Mouse (Mus musculus) spleen, adult 18-20 months (tissue): ENCODE results near the gene Rpap3.
A peak's percentile ranks its signal among the peaks of the same experiment; 100 is the strongest.
"Not testable (repeated sequence)": the region's sequence is repeated elsewhere in the genome, so short reads cannot be mapped to it uniquely, and the experiment has no call there.

ENCODE experiments used
- DNase-seq, 2 experiments: peaks; one replicate each; pipeline ENCODE4 v3.0.0; 2022; ENCODE audit warnings: mixed read lengths in 2 of 2

Gene Rpap3

DNA sequence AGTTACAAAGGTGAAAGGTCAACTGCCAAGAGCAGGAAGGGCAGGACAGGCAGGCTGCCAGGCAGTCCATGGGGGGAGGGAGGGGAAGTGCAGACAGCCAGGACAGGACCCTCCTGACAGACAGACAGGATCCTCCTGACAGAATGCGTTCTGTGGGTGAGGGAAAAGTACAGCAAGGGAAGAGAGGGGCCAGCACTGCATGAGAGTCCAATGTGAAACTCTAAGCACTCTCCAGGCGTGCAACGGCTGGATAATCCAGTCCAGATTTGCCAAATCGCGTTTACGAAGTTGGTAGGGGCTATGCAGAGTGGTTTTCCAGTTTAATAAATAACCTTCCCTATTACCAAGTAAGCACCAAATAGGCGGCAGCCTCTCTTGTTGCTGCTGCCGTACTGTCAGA, 23.6 kb downstream of the Rpap3 start:
- no peak for DNase-seq

DNA sequence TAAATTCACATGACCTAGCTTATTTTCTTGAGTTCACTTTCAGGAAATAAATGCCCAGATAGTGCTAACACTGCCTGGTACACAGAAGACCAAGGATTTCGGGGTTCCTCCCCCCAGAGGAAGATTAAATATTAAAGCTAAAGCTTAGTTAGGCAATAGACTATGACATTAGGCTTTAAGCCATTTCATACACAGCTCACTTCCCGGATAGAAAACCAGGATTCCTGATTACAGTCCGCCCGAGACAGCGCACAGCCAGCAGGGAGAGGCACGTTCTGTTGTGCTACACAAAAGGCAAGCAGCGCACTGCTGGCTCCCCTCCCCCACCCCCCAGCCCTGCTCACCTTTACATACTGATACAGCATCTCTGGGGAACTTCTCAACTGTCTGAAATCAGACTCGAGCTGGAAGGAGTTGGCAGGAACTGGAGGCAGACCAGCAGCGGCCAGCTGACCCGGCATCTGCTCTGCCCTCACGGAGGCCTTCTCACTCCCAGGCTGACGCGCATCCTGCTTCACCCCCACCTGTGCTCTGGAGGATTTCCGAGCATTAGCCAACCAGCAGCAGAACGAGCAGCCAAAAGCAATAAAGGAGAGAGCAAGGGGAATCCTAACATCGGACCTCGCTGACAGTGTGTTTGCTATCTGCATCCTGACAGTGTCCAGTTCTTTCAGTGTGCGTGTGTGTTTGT, 25.5 kb downstream of the Rpap3 start:
- no peak for DNase-seq

DNA sequence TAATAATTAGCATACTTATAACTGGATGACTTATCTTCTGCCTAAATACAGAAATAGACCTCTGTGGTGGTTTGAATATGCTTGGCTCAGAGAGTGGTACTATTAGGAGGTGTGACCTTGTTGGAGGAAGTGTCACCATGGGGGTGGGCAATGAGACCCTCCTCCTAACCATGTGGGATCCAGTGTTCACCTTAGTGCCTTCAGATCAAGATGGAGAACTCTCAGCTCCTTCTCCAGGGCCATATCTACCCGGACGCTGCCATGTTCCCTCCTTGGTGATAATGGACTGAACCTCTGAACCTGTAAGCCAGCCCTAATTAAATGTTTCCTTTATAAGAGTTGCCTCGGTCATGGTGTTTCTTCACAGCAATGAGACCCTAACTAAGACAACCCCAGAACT, 28.3 kb downstream of the Rpap3 start:
- DNase-seq, result no peak

DNA sequence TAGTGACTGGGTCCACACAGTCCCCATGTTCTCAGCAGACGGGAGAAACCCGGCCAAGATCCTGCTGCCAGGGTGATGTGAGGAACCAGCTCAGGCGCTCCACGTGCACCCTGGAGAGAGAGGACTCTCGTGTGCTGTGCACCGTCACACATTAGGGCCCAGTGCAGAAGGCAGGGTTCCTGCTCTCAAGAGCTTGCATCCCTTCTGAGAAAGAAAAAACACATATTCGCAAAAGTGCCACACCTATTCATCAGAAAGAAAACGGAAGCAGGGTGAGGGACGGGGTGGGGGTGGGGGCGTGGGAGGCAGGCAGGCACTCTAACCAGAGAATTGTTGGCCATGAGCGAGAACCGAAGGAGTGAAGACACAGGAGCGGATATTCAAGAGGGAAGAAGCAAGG, 29.7 kb downstream of the Rpap3 start:
- DNase-seq, result no peak

DNA sequence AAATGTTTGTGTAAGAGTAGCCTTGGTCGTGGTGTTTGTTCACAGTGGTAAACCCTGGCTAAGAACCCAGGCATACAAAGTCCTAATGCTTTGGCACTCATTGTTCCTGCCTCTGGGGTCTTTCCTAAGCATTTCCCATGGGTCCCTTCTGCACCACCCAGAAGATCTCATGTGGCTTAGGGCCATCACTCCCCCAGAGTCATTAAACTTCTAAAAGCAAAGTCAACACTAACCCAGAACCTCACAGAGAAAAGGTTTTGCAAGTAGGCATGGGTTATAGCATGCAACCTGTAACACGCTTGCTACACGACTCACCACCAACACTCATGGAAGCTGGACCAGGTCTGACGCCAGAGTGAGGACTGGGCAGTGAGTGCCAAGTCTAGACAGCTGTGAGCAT, 31.2 kb downstream of the Rpap3 start:
- no peak for DNase-seq

DNA sequence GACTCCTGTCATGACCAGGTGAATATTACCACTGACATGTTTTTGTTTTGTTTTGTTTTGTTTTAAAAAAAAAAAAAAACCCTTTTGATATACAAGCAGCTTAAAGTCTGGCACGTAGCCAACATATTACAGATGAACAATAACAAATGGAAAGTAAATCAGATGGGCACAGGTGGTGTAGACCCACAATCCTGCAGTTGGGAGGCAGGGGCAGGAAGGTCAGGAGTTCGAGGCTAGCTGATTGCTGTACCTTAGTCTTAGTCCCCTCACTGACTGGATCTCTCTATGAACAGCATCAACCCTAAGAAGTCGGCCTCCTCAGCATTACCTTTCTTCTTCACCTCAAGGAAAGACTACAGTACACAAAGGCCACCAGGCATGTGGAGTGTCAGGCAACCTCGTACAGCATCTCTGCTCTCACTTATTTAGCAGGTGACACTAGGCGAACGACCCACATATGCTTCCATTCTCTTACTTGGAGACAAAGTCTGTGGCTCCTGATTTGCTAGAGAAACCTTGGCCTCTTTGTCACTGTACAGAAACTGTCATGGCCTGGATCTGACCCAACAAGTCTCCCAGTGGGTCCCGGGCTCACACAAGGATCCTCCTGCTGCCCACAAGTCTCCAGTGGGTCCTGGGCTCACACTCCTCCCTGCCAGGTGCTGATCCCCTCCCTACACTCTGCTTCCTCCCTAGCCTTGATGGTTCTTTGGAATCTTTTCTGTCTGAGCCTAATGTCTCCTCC, 32.2 kb downstream of the Rpap3 start:
- no peak for DNase-seq

DNA sequence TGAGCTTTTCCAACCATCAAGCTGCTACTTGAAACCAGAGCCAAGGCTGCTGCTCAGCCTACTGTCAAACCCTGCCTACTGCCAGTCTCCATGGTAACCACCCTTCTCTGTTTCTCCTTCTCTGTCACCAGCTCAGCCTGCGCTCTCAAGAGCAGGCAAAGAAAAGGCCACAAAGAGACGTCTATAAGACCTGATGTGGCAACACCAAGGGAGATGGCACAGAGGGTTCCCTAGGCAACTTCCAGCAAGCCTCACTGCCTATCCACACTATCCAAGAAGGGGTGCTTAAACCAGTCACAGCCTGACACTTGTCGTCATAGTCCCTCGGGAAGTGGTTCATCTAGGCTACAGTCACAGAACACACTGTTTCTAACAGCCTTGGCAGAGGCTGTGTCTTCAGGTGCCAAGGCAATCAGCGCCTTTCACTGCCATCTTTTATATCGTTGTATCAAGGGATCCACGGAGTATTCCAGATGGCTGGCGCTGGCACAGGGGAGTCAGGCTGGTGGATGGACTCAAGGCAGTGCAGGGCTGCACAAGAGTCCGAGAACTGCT, 33.3 kb downstream of the Rpap3 start:
- no peak for DNase-seq

DNA sequence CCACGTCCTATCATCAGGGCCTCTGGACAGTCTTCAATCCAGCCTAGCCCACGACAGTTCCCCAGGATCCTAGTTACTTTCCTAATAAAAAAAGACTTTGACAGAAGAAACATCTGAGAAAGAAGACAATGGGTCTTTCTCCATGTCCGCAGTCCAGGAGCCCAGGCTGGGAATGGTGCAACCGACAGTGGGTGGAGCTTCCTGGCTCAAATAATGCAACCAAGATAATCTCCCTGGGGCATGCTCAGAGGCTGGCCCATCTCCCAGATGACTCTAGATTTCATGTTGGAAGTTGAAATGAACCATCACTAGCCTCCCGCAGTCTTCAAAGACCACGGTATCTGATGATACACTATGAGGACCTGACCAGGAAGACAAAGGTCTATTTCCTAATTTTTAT, 35.1 kb downstream of the Rpap3 start:
- DNase-seq, result no peak

DNA sequence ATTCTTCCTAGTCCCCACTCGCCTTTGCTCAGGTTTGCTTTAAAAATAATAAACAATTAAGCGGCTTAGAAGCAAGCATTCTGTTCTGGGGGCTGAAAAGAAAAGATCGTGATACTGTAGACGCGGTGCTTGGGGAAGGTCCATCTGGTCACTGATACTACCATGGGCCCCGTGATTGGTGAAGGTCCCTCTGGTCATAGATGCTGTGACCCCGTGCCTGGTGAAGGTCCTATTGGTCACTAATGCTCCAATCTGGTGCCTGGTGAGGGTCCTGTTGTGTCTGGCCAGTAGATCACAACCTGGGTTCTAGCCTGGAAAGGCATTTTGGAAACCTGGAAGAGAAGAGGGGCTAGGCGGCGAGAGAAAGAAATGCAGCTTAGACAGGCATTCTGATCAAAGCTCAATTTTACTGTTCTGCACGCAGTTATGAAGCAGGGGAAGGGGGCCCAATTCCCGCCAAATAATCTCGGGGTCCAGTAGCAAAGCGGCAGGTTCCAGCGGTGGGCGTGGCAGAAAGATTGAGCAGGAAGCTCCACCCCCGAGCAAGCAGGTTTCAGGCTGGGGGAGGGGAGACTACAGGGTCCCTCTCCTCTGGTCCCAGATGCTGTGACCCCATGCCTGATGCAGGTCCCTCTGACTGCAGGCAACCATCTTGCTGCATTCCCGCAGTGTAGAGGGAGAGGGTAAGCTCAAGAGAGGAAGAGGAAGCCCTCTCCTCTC, 37.3 kb downstream of the Rpap3 start:
- not testable (repeated sequence) for DNase-seq

DNA sequence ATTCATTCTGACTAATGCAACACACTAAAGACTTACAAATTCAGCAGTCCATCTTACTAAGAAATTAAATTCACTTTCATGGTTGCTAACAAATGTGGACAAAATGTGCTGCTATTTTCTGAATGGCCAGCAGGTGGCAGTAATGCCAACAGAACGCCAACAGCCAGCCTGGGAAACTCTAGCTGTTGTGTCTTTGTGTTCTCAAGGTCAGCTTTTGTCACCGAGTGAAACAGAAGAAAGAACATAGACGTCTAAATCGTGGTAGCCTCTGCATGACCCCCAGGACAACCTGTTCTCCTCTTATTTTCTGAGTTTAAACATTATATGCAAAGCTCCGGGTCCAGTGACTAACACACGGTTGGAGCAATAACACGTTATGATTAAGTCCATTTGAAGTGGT, 38.2 kb downstream of the Rpap3 start:
- peak in 1 of 2 experiments; percentile 57 for DNase-seq

DNA sequence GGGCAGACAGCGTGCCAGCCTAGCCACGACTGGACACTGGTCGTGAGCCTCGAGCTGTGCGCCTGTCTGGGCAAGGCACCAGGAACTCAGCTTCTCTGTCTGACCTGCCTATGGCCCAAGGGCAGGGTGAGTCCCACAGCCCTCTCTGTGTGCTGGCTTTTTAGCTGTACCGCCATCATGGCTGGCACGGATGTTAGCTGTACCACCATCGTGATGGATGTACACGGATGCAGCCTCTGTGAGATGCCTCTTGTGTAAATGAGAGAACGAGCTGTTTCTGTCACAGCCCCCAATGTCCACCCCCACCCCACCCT, 39.2 kb downstream of the Rpap3 start:
- DNase-seq, result no peak

DNA sequence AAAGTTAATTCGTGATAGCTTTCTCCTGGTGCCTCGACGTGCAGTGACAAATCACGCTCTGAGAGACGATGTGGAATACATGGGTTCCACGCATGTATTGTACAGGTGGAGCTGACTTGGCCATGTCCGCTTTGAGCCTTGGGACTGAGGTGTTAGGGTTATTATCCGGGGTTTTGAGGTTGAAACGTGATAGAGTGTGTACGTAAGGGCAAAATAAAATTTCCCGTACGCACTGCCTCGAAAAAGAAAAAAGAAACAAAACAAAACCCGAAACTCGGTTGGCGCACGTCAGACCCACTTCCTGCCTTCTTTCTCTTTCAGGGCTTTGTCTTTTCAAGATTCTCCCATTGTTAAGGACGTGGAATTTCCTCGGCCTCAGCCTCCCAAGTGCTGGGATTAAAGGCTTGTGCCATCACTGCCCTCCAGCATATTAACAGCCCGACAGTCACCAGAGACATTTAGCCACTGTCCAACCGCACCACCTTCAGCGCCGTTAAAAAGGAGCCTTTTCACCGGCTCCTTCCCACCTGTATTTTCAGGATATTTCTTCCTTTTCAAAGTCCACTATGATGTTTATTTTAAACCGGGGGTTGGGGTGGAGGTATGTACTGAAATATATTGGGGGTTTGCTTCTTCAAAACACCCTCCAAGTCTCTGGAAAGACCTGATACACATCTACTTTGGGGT, 39.7 kb downstream of the Rpap3 start:
- DNase-seq, result no peak

DNA sequence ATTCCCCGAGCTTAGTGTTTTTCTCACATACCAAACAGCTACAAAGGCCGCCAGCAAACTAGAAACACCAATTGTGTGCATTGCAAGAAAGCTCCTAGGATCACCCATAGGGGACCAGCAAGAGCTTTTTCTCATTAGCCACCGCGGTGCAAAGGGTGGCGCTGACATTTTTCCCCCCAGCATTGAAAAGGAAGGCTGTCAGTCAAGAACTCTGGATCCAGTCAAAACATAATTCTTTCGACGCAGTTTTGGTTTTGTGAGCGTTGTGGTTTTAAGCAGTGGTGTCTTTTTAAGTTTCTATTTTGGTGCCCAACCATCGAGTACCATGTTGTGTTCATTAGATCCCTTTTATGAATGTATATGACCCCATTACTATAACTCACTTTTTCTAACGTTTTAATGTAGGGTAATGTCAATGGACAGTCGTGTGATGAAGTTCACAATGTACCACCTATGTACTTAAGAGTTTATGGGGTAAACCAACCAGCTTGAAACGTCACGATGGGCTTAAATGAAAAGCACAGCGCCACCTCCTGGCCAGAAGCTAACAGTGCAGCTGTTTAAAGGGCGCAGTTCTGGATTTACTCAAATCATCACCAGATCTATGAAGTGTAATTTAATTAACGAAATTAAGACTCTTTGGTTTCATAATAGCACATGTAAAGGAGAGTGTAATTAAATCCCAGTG, 40.5 kb downstream of the Rpap3 start:
- DNase-seq, result no peak

DNA sequence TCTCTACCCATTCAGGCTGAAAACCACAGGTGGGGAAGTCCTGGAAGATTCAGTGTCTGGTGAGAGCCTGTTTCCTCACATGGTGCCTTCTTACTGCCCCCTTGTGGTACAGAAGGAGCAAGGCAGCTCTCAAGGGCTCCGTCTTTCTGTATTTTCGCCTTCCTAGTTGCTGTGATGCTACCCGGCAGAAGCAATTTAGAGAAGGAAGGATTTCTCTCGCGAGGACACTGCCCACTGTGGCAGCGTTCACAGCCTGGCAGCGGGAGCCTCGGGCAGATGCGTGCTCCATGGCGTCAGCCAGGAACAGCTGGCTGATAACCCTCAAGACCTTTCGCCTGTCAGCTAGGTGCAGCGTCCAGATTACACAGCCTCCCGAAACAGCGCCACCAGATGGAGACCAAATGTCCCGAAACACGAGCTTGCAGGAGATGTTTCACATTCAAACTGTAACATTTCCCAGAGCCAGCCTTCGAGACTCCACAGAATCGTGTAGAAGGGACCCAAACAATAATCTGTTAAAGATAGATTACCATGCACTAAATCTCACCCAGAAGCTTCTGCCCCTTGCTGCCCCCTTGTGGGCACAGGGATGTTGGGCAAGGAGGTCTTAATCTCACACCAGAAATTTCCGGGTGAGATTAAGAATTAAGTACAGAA, 41.7 kb downstream of the Rpap3 start:
- DNase-seq, result peak; percentile 54 to 79

DNA sequence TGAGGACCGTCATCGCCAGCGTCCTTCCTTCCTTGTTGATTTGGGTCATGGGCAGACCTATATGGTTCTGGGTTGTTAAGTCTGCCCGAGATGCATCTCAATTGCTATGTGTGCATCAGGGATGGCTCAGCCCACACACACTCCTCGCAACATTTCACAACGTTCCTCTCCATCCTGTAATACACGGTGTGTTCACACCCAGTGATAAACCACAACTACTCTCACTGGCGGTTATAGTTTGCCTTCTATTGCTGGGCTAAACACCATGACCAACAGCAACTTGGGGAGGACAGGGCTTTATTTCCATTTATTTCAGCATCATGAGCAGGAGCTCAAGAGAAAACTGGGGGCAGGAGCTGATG, 46.9 kb downstream of the Rpap3 start:
- no peak for DNase-seq

DNA sequence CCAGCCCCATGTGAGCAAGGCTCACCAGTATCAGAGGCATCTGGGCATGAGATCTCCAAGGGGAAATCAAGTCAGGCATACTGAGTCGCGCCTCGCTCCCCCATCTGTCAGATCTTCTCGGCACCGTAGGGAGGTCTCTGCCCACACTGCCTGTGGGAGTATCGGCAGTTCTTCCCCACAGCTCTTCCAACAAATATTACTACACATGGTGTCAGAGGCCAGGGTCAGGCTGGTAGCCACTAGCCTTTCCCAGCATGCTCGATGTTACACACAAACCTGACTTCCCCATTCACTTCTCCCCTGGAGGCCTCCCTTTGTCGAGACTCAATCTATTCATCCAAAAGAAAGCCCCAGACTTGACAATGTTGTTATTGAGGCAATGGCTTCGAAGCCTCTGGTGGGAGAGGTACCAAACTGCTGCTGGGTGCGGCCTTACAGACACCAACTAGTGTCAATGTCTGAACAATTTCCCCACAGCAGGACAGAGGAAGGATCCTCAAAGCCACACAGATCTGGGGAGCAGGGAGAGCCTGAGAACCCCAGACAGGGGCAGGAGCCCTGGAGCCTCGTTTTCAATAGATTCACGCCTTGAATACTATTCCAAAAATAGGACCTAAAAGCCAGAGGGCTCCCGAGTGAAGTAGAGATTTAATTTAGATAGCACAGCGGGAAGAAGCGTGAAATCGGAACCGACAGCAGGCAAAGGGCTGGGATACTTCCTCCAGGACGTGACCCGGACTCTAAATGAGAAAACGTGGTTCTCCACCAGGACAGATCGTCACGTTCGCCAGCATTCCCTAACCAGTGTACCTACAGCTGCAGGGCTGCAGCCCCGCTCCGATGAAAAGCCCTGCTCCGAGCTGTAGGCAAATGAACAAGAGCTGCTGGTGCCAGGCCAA, 47.5 kb downstream of the Rpap3 start:
- DNase-seq, result no peak

DNA sequence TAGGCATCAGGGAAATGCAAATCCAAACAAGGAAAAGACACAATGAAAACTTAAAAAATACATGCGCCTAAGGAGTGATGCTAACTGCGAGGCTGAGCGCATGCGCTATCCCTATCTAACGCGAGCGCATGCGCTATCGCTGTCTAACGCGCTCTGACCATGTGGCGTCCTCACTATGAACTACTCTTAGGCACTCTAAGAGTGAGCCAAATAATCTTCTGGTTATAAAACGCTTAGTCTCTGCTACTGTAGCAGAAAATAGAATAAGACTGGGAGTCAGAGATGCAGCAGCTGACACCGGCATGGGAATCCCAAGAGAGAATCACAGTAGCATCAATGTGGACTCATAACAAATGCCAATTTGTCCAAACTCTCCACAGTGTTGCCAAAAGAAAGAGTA, 48.2 kb downstream of the Rpap3 start:
- no peak for DNase-seq

DNA sequence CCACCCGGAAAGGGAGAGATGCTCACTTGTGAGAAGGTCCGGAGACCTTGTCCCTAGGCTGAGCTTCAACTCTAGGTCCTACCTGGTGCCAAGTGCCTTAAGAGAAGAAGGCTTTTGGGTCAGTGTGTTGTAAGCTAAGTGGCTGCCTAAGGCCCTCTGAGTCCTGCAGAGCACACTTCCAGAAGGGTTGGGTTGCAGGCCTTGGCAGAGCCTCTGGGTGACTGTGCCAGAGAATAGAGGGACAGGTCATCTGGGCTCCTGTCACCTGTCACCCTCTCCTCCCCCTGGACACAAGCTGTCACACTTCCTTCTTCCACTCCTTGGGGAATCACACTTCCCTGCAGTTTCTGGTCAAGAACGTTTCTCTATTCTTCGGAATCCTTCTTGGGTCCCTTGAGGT, 55.9 kb downstream of the Rpap3 start:
- DNase-seq, result no peak

DNA sequence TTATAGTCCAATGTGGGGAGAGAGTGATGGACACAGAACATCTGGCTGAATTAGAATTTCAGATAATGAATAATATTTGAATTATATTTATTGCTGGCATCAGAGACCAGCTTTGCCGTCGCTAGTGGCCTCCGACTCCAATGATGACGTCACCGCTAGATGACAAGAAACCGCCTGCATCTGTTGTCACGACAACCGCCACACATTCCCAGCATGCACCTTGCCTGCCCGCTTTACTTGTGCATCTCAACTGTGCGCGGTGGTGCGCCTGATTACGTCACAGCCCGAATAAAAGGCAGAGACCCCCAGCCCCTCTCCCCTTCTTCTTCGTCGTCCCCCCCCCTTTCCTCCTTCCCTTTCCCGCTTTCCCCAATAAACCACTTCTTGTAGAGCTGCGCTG, 57.4 kb downstream of the Rpap3 start:
- DNase-seq, result no peak

DNA sequence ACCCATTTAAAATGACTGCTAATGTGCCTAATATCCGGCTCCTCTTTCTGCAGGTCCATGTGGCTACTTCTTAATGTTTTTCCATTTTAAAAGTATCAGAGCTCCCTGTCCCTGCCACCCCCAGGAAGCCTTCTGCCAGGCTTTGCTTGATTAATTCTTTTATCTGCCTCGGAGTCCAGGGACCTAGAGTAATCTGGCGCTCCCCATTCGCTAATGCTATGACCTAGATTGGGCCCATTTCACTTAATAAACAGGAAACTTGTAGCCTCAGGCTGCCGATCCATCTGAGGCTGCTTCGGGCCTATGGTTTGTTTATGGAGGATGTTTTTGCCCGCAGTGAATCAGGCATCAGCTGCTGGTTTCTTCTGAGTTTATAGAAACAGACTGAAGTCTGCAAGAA, 59.2 kb downstream of the Rpap3 start:
- DNase-seq, result no peak

DNA sequence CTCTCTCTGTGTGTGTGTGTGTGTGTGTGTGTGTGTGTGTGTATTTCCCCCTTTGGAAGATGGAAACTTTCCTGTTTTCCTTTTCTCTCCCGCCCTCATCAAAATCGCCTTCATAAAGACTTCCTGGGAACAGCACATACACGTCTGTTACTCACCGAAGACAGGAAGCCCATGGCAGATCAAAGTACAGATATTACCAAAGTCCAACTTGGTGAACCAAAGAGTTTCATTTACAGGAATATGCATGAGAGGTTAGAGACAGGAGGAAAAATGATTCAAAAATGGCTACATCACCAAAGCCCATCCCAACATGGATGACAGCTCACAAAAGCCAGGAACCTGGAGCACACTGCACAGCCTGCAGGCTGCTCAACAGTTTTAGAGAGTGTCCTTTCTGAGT, 61.6 kb downstream of the Rpap3 start:
- no peak for DNase-seq
